Mouse (Mus musculus): ENCODE measurements around the gene Olfr1298. TPM values are rescaled to one million over a fixed set of nuclear protein-coding genes. Genes with fewer than 3 reads are reported as not detected.

Olfr1298 gene
- not detected in 2 replicates for polyA plus RNA-seq (2016; fragmentation: Nextera tagmentation; extraction: Ambion mirVana)

DNA sequence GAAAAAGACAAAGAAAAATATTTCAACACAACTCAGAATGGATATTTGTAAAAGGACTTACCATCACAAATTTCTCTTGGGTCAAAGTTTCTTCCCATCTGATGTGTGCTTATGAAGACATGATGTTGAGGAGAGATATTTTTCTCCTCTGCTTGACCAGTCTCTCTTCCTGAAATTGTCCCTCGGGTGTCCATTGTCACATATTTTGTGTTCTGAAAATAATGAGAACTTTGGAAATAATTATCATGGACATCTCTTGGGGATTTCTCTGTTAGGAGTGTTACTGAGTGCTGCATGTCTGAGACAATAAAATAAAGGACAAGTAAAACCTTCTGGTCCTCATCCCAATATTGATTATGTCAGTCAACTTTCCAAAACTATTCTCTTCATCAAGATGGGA lies at the start of gene Olfr1298:
Gene Olfr1298 (minus strand): TSS at position 101 of the 400 bp plus-strand sequence.
- Histone ChIP-seq H3K36me3 (no peaks in the 10 kb centered on the region), H3K9me3 (replicated peaks) (no peaks in the 10 kb centered on the region), H3K27ac (no peak within 1 kb of the TSS), H3K27me3 (ENCODE audit: low read depth, poor library complexity, severe bottlenecking) (no peaks in the 10 kb centered on the region), H3K4me3 (no peak within 1 kb of the TSS), H3K4me1 (no peaks in the 10 kb centered on the region)
- DNase-seq (ENCODE audit: low spot score) = no peak
- 85% methylated on average over 1 of the region's 1 CpGs for whole genome bisulfite sequencing

DNA sequence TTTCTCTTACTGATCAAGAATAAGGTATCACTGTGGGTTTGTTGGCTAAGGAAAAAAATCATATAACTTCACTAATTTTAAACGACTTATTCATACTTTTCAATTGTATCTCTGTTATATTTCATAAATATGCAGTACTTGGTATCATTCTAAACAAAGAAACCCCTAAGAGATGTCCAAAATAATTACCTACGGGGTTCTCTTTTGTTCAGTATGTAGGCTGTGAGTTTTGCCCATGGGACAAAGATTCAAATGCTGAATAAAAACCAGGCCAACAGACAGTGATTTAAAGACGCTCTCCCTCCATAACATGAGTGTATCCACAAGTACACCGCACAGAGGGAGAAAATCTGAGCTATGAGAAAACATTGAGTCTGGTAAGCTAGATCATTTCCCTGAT lies 12.1 kb upstream of the Olfr1298 start, which contains the start of gene Olfr1299:
Gene Olfr1299 (plus strand): TSS at position 301 of the 400 bp plus-strand sequence.
- H3K27ac ChIP-seq = no peak within 1 kb of the TSS
- DNase-seq (ENCODE audit: low spot score) = no peak
- H3K36me3 ChIP-seq = no peaks in the 10 kb centered on the region
- no peaks in the 10 kb centered on the region for H3K4me1 ChIP-seq
- H3K9me3 ChIP-seq (replicated peaks) = no peaks in the 10 kb centered on the region
- H3K27me3 ChIP-seq (ENCODE audit: low read depth, poor library complexity, severe bottlenecking) = no peaks in the 10 kb centered on the region
- 85% methylated on average over 4 of the region's 4 CpGs for WGBS
- no peak within 1 kb of the TSS for H3K4me3 ChIP-seq

DNA sequence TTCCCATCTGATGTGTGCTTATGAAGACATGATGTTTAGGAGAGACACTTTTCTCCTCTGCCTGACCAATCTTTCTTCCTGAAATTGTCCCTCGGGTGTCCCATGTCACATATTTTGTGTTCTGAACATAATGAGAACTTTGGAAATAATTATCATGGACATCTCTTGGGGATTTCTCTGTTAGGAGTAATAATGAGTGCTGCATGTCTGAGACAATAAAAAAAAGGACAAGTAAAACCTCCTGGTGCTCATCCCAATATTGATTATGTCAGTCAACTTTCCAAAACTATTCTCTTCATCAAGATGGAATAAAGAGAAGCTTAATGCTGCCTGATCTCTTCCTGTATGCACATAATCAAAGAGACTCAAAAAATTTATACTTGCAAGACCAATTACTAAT lies 22.6 kb downstream of the Olfr1298 start, which contains the start of gene Olfr1297:
Gene Olfr1297 (minus strand): TSS at position 101 of the 400 bp plus-strand sequence.
- H3K27ac ChIP-seq = no peak within 1 kb of the TSS
- 76% methylated on average over 1 of the region's 1 CpGs for WGBS

More for the DNA sequence above, 22.6 kb downstream of the Olfr1298 start, which contains the start of gene Olfr1297:
- no peak for DNase-seq (ENCODE audit: low spot score)
- Histone ChIP-seq H3K4me3 (no peak within 1 kb of the TSS), H3K36me3 (no peaks in the 10 kb centered on the region), H3K27me3 (ENCODE audit: low read depth, poor library complexity, severe bottlenecking) (no peaks in the 10 kb centered on the region), H3K4me1 (no peaks in the 10 kb centered on the region), H3K9me3 (replicated peaks) (no peaks in the 10 kb centered on the region)

Other genes with a start within 250 kb of the Olfr1298 start
- gene Olfr1286, start 226.1 kb downstream of the Olfr1298 start, polyA plus RNA-seq (2016; fragmentation: Nextera tagmentation; extraction: Ambion mirVana) = not detected in 2 replicates
- not detected in 2 replicates for gene Olfr1287, start 200.1 kb downstream of the Olfr1298 start, polyA plus RNA-seq (2016; fragmentation: Nextera tagmentation; extraction: Ambion mirVana)
- not detected in 2 replicates for gene Olfr1288, start 175.1 kb downstream of the Olfr1298 start, polyA plus RNA-seq (2016; fragmentation: Nextera tagmentation; extraction: Ambion mirVana)
- gene Olfr1289, start 168.4 kb downstream of the Olfr1298 start, polyA plus RNA-seq (2016; fragmentation: Nextera tagmentation; extraction: Ambion mirVana) = not detected in 2 replicates
- not detected in 2 replicates for gene Olfr1290, start 155.4 kb downstream of the Olfr1298 start, polyA plus RNA-seq (2016; fragmentation: Nextera tagmentation; extraction: Ambion mirVana)
- not detected in 2 replicates for gene Olfr1291-ps1, start 152.0 kb downstream of the Olfr1298 start, polyA plus RNA-seq (2016; fragmentation: Nextera tagmentation; extraction: Ambion mirVana)
- not detected in 2 replicates for gene Olfr1293-ps, start 124.0 kb downstream of the Olfr1298 start, polyA plus RNA-seq (2016; fragmentation: Nextera tagmentation; extraction: Ambion mirVana)
- gene Olfr1294, start 108.9 kb downstream of the Olfr1298 start, polyA plus RNA-seq (2016; fragmentation: Nextera tagmentation; extraction: Ambion mirVana) = not detected in 2 replicates
- gene Olfr1295, start 79.5 kb downstream of the Olfr1298 start, polyA plus RNA-seq (2016; fragmentation: Nextera tagmentation; extraction: Ambion mirVana) = not detected in 2 replicates
- gene Olfr1297, start 22.7 kb downstream of the Olfr1298 start, polyA plus RNA-seq (2016; fragmentation: Nextera tagmentation; extraction: Ambion mirVana) = not detected in 2 replicates
- not detected in 2 replicates for gene Olfr1299, start 12.2 kb upstream of the Olfr1298 start, polyA plus RNA-seq (2016; fragmentation: Nextera tagmentation; extraction: Ambion mirVana)
- gene Olfr1301, start 101.8 kb upstream of the Olfr1298 start, polyA plus RNA-seq (2016; fragmentation: Nextera tagmentation; extraction: Ambion mirVana) = not detected in 2 replicates
- gene Olfr1302, start 128.2 kb upstream of the Olfr1298 start, polyA plus RNA-seq (2016; fragmentation: Nextera tagmentation; extraction: Ambion mirVana) = not detected in 2 replicates
- gene Olfr1303, start 171.1 kb upstream of the Olfr1298 start, polyA plus RNA-seq (2016; fragmentation: Nextera tagmentation; extraction: Ambion mirVana) = not detected in 2 replicates
- gene Olfr1305, start 227.9 kb upstream of the Olfr1298 start, polyA plus RNA-seq (2016; fragmentation: Nextera tagmentation; extraction: Ambion mirVana) = not detected in 2 replicates

All from limb, embryonic 10.5 days (tissue).